Mouse (Mus musculus) liver, embryonic 14.5 days (tissue): ENCODE measurements around the gene Kcna7.

ENCODE experiments used
- CTCF ChIP-seq: IDR thresholded peaks from 2 replicates; pipeline ENCODE4 v1.5.1; 2016; ENCODE audit warnings: antibody characterized with exemption, low read depth, control low read depth
- EP300 ChIP-seq: IDR thresholded peaks from 2 replicates; pipeline ENCODE4 v1.6.1; 2016; ENCODE audit warnings: antibody characterized with exemption, low read depth

DNA sequence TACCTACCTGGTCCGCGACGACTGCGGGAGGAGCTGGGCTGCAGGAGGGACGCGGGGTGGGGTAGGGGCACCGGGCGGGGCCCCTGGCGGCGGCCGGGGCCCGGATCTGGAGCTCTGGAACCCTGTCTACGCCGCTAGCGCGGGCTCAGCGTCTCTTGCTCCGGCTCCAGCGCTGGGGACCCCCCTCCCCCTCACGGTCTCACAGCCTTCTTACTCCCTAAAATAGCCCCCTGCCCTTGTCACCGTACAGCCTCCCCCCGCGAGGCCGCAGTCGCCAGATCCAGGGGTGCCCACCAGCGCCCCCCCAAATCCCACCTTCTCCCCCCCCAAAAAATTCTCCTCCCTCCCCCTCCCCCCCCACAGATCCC lies 38.8 kb upstream of the Kcna7 start, which contains the start of gene Ppfia3:
- no peak for TF ChIP-seq CTCF
- TF ChIP-seq EP300, result no peak
